9 mouse cellular contexts compared by ENCODE assay signal in the genomic region with DNA sequence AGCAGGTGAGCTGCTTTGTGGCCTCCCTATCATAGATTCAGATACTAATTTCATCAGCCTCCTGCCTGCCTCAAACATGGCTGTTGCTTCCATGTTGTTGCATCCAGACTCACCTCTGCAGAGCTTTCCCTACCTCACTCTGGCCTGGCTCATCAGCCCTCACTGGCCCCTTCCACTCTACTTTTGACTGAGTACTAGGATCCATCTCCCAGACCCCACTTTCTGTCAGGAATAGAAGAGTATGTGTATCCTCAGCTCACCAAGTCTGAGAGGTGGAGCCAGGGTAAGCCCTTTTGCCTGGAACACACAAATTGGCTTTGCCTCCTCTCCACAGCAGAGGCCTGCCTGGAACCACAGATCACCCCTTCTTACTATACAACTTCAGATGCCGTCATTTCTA. TPM values are rescaled to one million over a fixed set of nuclear protein-coding genes. Genes with fewer than 3 reads are reported as not detected.
DNase-seq lines count a peak whose midpoint lies in the region; ATAC-seq and TF ChIP-seq lines count a peak whose summit lies in the region.
"Had no signal": no experiment of that assay in that cellular context is flagged by ENCODE, and none has a peak within 500 bp of the region (broad histone marks: within the 10 kb centered on the region; RNA-seq: fewer than 3 reads in every experiment).

No protein-coding gene starts in this region.

- no peak for TF ChIP-seq CTCF in MEL (IDR thresholded peaks at IDR 0.05 in 2 of 3, conservative IDR thresholded peaks at IDR 0.05 in 1 of 3; ENCODE audit: control insufficient read depth in 1 of 3, insufficient read depth in 1 of 3, low read depth in 2 of 3, low read length in 3 of 3, poor library complexity in 1 of 3, severe bottlenecking in 1 of 3)

- H3K4me3 ChIP-seq in hindbrain, embryonic 12.5 days: no peak overlapping the region
- H3K4me3 ChIP-seq in hindbrain, embryonic 11.5 days (ENCODE audit: low read depth, low read length): no peak overlapping the region
- H3K4me3 ChIP-seq in MEL (ENCODE audit: control insufficient read depth in 1 of 2, insufficient read depth in 1 of 2, low read depth in 2 of 2, low read length in 2 of 2): peak overlapping the region; percentile 68 to 88
- H3K4me3 ChIP-seq in heart, embryonic 16.5 days (ENCODE audit: low read length): no peak overlapping the region
- no peak overlapping the region for H3K4me3 ChIP-seq in midbrain, embryonic 14.5 days (replicated peaks; ENCODE audit: low read depth, low read length)

- no peak for TF ChIP-seq POLR2A in MEL (IDR thresholded peaks at IDR 0.05; ENCODE audit: control insufficient read depth in 1 of 2, insufficient read depth in 1 of 2, low read depth in 1 of 2, low read length in 2 of 2, poor library complexity in 1 of 2)

- no peaks in the 10 kb centered on the region; the same call in 1 of the 2 replicates for H3K36me3 ChIP-seq in hindbrain, embryonic 12.5 days
- H3K36me3 ChIP-seq in hindbrain, embryonic 11.5 days (ENCODE audit: control insufficient read depth, insufficient read depth, low read length): no peaks in the 10 kb centered on the region
- peaks cover 6 to 20% of the 10 kb centered on the region in 2 experiments; a peak in 3 of 4 replicates for H3K36me3 ChIP-seq in MEL (ENCODE audit: control insufficient read depth in 1 of 2, insufficient read depth in 2 of 2, low read length in 2 of 2)
- H3K36me3 ChIP-seq in heart, embryonic 16.5 days (ENCODE audit: control insufficient read depth, insufficient read depth): no peaks in the 10 kb centered on the region; the same call in 1 of the 2 replicates
- peaks cover 16% of the 10 kb centered on the region for H3K36me3 ChIP-seq in midbrain, embryonic 14.5 days (ENCODE audit: control insufficient read depth, insufficient read depth, low read length)

- no peak for DNase-seq in hindbrain, embryonic 11.5 days (ENCODE audit: low spot score)
- no peak for DNase-seq in MEL (ENCODE audit: low read depth, low spot score)
- DNase-seq in midbrain, embryonic 14.5 days: no peak
- DNase-seq in right cerebral cortex, postnatal 25 days: no peak
- no peak for DNase-seq in ovary, postnatal 10 days (ENCODE audit: low spot score)
- no peak for DNase-seq in cerebellum, adult 11 months
- DNase-seq: kidney, postnatal 14 days had no signal

- WGBS in hindbrain, embryonic 12.5 days: 96% methylated on average over 1 of the region's 1 CpGs
- WGBS in hindbrain, embryonic 11.5 days: 86% methylated on average over 1 of the region's 1 CpGs
- 100% methylated on average over 1 of the region's 1 CpGs for WGBS in heart, embryonic 16.5 days
- WGBS in midbrain, embryonic 14.5 days: 77% methylated on average over 1 of the region's 1 CpGs

- H3K27me3 ChIP-seq in hindbrain, embryonic 12.5 days: no peaks in the 10 kb centered on the region
- no peaks in the 10 kb centered on the region for H3K27me3 ChIP-seq in hindbrain, embryonic 11.5 days (ENCODE audit: control insufficient read depth, insufficient read depth, low read length)
- no peaks in the 10 kb centered on the region for H3K27me3 ChIP-seq in MEL (ENCODE audit: control insufficient read depth in 1 of 2, insufficient read depth in 2 of 2, low read length in 2 of 2)
- no peaks in the 10 kb centered on the region; the same call in 1 of the 2 replicates for H3K27me3 ChIP-seq in heart, embryonic 16.5 days (ENCODE audit: control insufficient read depth, insufficient read depth, low read length)
- no peaks in the 10 kb centered on the region for H3K27me3 ChIP-seq in midbrain, embryonic 14.5 days (ENCODE audit: control insufficient read depth, insufficient read depth, low read length)

- peaks cover 54% of the 10 kb centered on the region for H3K79me2 ChIP-seq in MEL (ENCODE audit: control insufficient read depth, insufficient read depth, low read length, poor library complexity)

- peak overlapping the region; percentile 79; the same call in 1 of the 2 replicates for H3K9ac ChIP-seq in hindbrain, embryonic 12.5 days
- H3K9ac ChIP-seq in hindbrain, embryonic 11.5 days (ENCODE audit: low read depth, low read length): no peak overlapping the region
- peak overlapping the region; percentile 93 for H3K9ac ChIP-seq in MEL (ENCODE audit: control insufficient read depth, low read depth, low read length, poor library complexity, severe bottlenecking)
- H3K9ac ChIP-seq in heart, embryonic 16.5 days (ENCODE audit: low read length): no peak overlapping the region
- H3K9ac ChIP-seq in midbrain, embryonic 14.5 days (replicated peaks; ENCODE audit: low read length): no peak overlapping the region

- peaks cover 14% of the 10 kb centered on the region for H3K4me1 ChIP-seq in hindbrain, embryonic 12.5 days
- H3K4me1 ChIP-seq in hindbrain, embryonic 11.5 days (replicated peaks; ENCODE audit: control insufficient read depth, insufficient read depth, low read length): no peaks in the 10 kb centered on the region
- peaks cover 0 to 18% of the 10 kb centered on the region in 2 experiments; a peak in 3 of 4 replicates for H3K4me1 ChIP-seq in MEL (ENCODE audit: control insufficient read depth in 1 of 2, insufficient read depth in 2 of 2, low read length in 2 of 2)
- H3K4me1 ChIP-seq in heart, embryonic 16.5 days (ENCODE audit: control insufficient read depth, insufficient read depth, low read length): peaks cover 13% of the 10 kb centered on the region
- peaks cover 17% of the 10 kb centered on the region; the same call in 1 of the 2 replicates for H3K4me1 ChIP-seq in midbrain, embryonic 14.5 days (ENCODE audit: control insufficient read depth, insufficient read depth, low read length)

- H3K4me2 ChIP-seq in hindbrain, embryonic 12.5 days (replicated peaks): peak overlapping the region; percentile 61
- H3K4me2 ChIP-seq in hindbrain, embryonic 11.5 days (replicated peaks; ENCODE audit: low read depth, low read length): no peak overlapping the region
- H3K4me2 ChIP-seq in heart, embryonic 16.5 days (ENCODE audit: low read depth, low read length): peak overlapping the region; percentile 68; the same call in 1 of the 2 replicates
- peak overlapping the region; percentile 65 for H3K4me2 ChIP-seq in midbrain, embryonic 14.5 days (ENCODE audit: low read length)

- H3K27ac ChIP-seq in hindbrain, embryonic 12.5 days: no peak overlapping the region
- H3K27ac ChIP-seq in hindbrain, embryonic 11.5 days (ENCODE audit: low read depth, low read length): no peak overlapping the region
- H3K27ac ChIP-seq in MEL (ENCODE audit: control insufficient read depth, low read depth, low read length): no peak overlapping the region
- H3K27ac ChIP-seq in heart, embryonic 16.5 days (ENCODE audit: low read length): no peak overlapping the region
- no peak overlapping the region for H3K27ac ChIP-seq in midbrain, embryonic 14.5 days (replicated peaks; ENCODE audit: low read depth, low read length)

- no peaks in the 10 kb centered on the region for H3K9me3 ChIP-seq in hindbrain, embryonic 12.5 days (replicated peaks)
- no peaks in the 10 kb centered on the region for H3K9me3 ChIP-seq in hindbrain, embryonic 11.5 days (ENCODE audit: control insufficient read depth, low read length)
- no peaks in the 10 kb centered on the region for H3K9me3 ChIP-seq in MEL (replicated peaks; ENCODE audit: insufficient read depth, low read length)
- no peaks in the 10 kb centered on the region for H3K9me3 ChIP-seq in heart, embryonic 16.5 days (replicated peaks; ENCODE audit: control insufficient read depth, low read length)
- no peaks in the 10 kb centered on the region for H3K9me3 ChIP-seq in midbrain, embryonic 14.5 days (ENCODE audit: control insufficient read depth, low read length)

- TF ChIP-seq RAD21 in MEL (IDR thresholded peaks at IDR 0.05; ENCODE audit: low read depth, low read length): no peak

- TF ChIP-seq EP300 in MEL (IDR thresholded peaks at IDR 0.05; ENCODE audit: low read depth in 1 of 2, low read length in 2 of 2): no peak

- ATAC-seq in hindbrain, embryonic 12.5 days (ENCODE audit: low FRiP score): no peak
- no peak for ATAC-seq in hindbrain, embryonic 11.5 days (ENCODE audit: low FRiP score)
- ATAC-seq in heart, embryonic 16.5 days (replicated peaks; ENCODE audit: extremely low read depth, insufficient read depth, low FRiP score): no peak
- no peak for ATAC-seq in midbrain, embryonic 14.5 days (ENCODE audit: low FRiP score, low TSS enrichment)

RNA-seq across cellular contexts. Expression of gene Ssr4, which starts 1.7 kb away (rescaled TPM):
- polyA plus RNA-seq in hindbrain, embryonic 12.5 days (2016; fragmentation: Nextera tagmentation; extraction: Ambion mirVana): 125 and 138 TPM in 2 replicates
- polyA plus RNA-seq in hindbrain, embryonic 11.5 days (2014; fragmentation: Nextera tagmentation; extraction: Ambion mirVana): 134 and 140 TPM in 2 replicates
- 256 and 283 TPM in 2 replicates for total RNA-seq in MEL (2012; rRNA removed)
- 100 to 1,000 TPM in 1 of 2 experiments, not detected in 1; 343 TPM for polyA plus RNA-seq in MEL (2012; ENCODE audit: insufficient read depth in 1 of 2, insufficient read length in 2 of 2, low read depth in 1 of 2, low replicate concordance in 2 of 2, missing spikeins in 1 of 2)
- polyA plus RNA-seq in heart, embryonic 16.5 days (2015; fragmentation: Nextera tagmentation; extraction: Ambion mirVana): 155 TPM in 2 replicates
- 152 and 162 TPM in 2 replicates for polyA plus RNA-seq in midbrain, embryonic 14.5 days (2014; fragmentation: Nextera tagmentation; extraction: Ambion mirVana)

RNA-seq across cellular contexts. Expression of gene Idh3g, which starts 1.8 kb away (rescaled TPM):
- 150 and 167 TPM in 2 replicates for polyA plus RNA-seq in hindbrain, embryonic 12.5 days (2016; fragmentation: Nextera tagmentation; extraction: Ambion mirVana)
- polyA plus RNA-seq in hindbrain, embryonic 11.5 days (2014; fragmentation: Nextera tagmentation; extraction: Ambion mirVana): 191 and 206 TPM in 2 replicates
- total RNA-seq in MEL (2012; rRNA removed): 232 and 248 TPM in 2 replicates
- 100 to 1,000 TPM in 1 of 2 experiments, not detected in 1; 296 TPM for polyA plus RNA-seq in MEL (2012; ENCODE audit: insufficient read depth in 1 of 2, insufficient read length in 2 of 2, low read depth in 1 of 2, low replicate concordance in 2 of 2, missing spikeins in 1 of 2)
- 523 and 569 TPM in 2 replicates for polyA plus RNA-seq in heart, embryonic 16.5 days (2015; fragmentation: Nextera tagmentation; extraction: Ambion mirVana)
- polyA plus RNA-seq in midbrain, embryonic 14.5 days (2014; fragmentation: Nextera tagmentation; extraction: Ambion mirVana): 248 and 252 TPM in 2 replicates

RNA-seq across cellular contexts. Expression of gene Srpk3, which starts 14.3 kb away (rescaled TPM):
- polyA plus RNA-seq in hindbrain, embryonic 12.5 days (2016; fragmentation: Nextera tagmentation; extraction: Ambion mirVana): 2.7 and 5.4 TPM in 2 replicates
- 1.3 and 1.6 TPM in 2 replicates for polyA plus RNA-seq in hindbrain, embryonic 11.5 days (2014; fragmentation: Nextera tagmentation; extraction: Ambion mirVana)
- 0.20 and 0.31 TPM in 2 replicates for total RNA-seq in MEL (2012; rRNA removed)
- polyA plus RNA-seq in MEL (2012; ENCODE audit: insufficient read depth in 1 of 2, insufficient read length in 2 of 2, low read depth in 1 of 2, low replicate concordance in 2 of 2, missing spikeins in 1 of 2): under 1 TPM in 1 of 2 experiments, not detected in 1; 0.17 TPM
- 94.7 and 97.5 TPM in 2 replicates for polyA plus RNA-seq in heart, embryonic 16.5 days (2015; fragmentation: Nextera tagmentation; extraction: Ambion mirVana)
- 1.5 and 2.5 TPM in 2 replicates for polyA plus RNA-seq in midbrain, embryonic 14.5 days (2014; fragmentation: Nextera tagmentation; extraction: Ambion mirVana)

RNA-seq across cellular contexts. Expression of gene Plxnb3, which starts 31.6 kb away (rescaled TPM):
- 0.21 and 0.25 TPM in 2 replicates for polyA plus RNA-seq in hindbrain, embryonic 12.5 days (2016; fragmentation: Nextera tagmentation; extraction: Ambion mirVana)
- polyA plus RNA-seq in hindbrain, embryonic 11.5 days (2014; fragmentation: Nextera tagmentation; extraction: Ambion mirVana): 0.28 TPM in 1 of 2 replicates, not detected in the other
- not detected in 2 replicates for total RNA-seq in MEL (2012; rRNA removed)
- polyA plus RNA-seq in MEL (2012; ENCODE audit: insufficient read depth in 1 of 2, insufficient read length in 2 of 2, low read depth in 1 of 2, low replicate concordance in 2 of 2, missing spikeins in 1 of 2): under 1 TPM in 1 of 2 experiments, not detected in 1; 0.10 TPM
- polyA plus RNA-seq in heart, embryonic 16.5 days (2015; fragmentation: Nextera tagmentation; extraction: Ambion mirVana): 0.54 and 0.71 TPM in 2 replicates
- 0.12 and 0.19 TPM in 2 replicates for polyA plus RNA-seq in midbrain, embryonic 14.5 days (2014; fragmentation: Nextera tagmentation; extraction: Ambion mirVana)

RNA-seq across cellular contexts. Expression of gene Pdzd4, which starts 36.3 kb away (rescaled TPM):
- polyA plus RNA-seq in hindbrain, embryonic 12.5 days (2016; fragmentation: Nextera tagmentation; extraction: Ambion mirVana): 2.7 and 2.8 TPM in 2 replicates
- polyA plus RNA-seq in hindbrain, embryonic 11.5 days (2014; fragmentation: Nextera tagmentation; extraction: Ambion mirVana): 1.4 and 1.6 TPM in 2 replicates
- total RNA-seq in MEL (2012; rRNA removed): 0.46 and 0.49 TPM in 2 replicates
- 1 to 10 TPM in 1 of 2 experiments, not detected in 1; 2.7 TPM for polyA plus RNA-seq in MEL (2012; ENCODE audit: insufficient read depth in 1 of 2, insufficient read length in 2 of 2, low read depth in 1 of 2, low replicate concordance in 2 of 2, missing spikeins in 1 of 2)
- 0.32 and 0.45 TPM in 2 replicates for polyA plus RNA-seq in heart, embryonic 16.5 days (2015; fragmentation: Nextera tagmentation; extraction: Ambion mirVana)
- polyA plus RNA-seq in midbrain, embryonic 14.5 days (2014; fragmentation: Nextera tagmentation; extraction: Ambion mirVana): 5.9 and 20.8 TPM in 2 replicates

Comparison
In these comparisons a context has a peak if more than half of its experiments do, and no peak if none do; other contexts are left out.
1. H3K9ac ChIP-seq: peak in hindbrain, embryonic 12.5 days (single experiment) and MEL (single experiment); none in hindbrain, embryonic 11.5 days (single experiment), heart, embryonic 16.5 days (single experiment) and midbrain, embryonic 14.5 days (single experiment).
2. H3K4me3 ChIP-seq: peak in MEL (2 of 2); none in hindbrain, embryonic 12.5 days (single experiment), hindbrain, embryonic 11.5 days (single experiment), heart, embryonic 16.5 days (single experiment) and midbrain, embryonic 14.5 days (single experiment).
3. RNA of gene Srpk3, which starts 14.3 kb away (polyA plus RNA-seq): 94.7 to 97.5 TPM in heart, embryonic 16.5 days; 2.7 to 5.4 TPM in hindbrain, embryonic 12.5 days, 1.5 to 2.5 TPM in midbrain, embryonic 14.5 days, 1.3 to 1.6 TPM in hindbrain, embryonic 11.5 days and 0.17 TPM in MEL; every median in the first group is over 10 times any median in the second.